Mouse (Mus musculus): ENCODE measurements at regions not wholly inside any gene's neighbourhood (a gene's known extent, or its start where the extent isn't known, plus 50 kb on each side); places are given as distances from the start of the nearest gene placed in this dataset.

DNA sequence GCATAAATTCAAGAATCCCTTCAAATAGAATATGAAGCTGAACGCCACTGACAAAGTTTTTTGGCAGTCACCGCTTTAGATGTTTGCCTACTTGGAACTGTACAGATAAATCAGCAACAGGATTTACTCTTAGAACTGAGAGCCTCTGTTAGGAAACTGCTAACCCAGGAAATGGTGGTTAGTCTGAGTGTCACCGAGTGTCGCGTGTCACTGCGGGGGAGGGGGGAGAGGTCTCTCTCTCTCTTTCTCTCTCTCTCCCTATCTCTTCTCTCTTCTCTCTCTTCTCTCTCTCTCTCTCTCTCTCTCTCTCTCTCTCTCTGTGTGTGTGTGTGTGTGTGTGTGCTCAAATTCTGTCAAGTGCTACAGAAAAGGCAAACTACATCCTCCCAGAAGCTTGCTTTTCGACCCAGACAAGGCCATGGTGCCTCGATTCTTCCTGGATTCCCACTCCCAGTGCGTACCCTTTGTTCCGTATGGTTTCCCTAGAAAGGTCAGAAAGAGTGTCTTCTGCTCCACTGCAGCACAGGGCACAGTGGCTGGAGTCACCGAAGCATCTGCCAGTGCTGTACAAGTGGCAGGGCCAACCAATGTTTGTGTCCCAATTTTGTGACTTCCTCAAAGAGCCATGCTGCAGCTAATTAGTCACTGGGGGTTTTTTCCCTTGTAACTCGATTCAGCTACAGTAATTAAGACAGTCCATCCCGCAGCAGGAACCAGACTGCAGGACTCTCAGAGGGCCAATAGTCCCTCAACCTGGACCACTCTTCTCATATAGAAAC is 87.0 kb downstream of the Cog6 start:
- no peaks in the 10 kb centered on the region for H3K27me3 ChIP-seq (ENCODE audit: control insufficient read depth, insufficient read depth, low read length)
- ATAC-seq (ENCODE audit: insufficient read depth) (no peak), DNase-seq (ENCODE audit: low read depth in 3 of 3, low spot score in 3 of 3) (no peak)
- H3K4me3 ChIP-seq (ENCODE audit: insufficient read depth in 1 of 2, low read depth in 2 of 2, low read length in 2 of 2), result no peak overlapping the region
- TF ChIP-seq EP300 (IDR thresholded peaks at IDR 0.05; ENCODE audit: low read depth) (no peak), CTCF (IDR thresholded peaks at IDR 0.05; ENCODE audit: low read depth) (no peak)
- H3K9ac ChIP-seq (replicated peaks), result no peak overlapping the region
- H3K9me3 ChIP-seq (ENCODE audit: control insufficient read depth, low read length), result no peaks in the 10 kb centered on the region
- H3K4me1 ChIP-seq (replicated peaks; ENCODE audit: control insufficient read depth in 2 of 2, insufficient read depth in 2 of 2, low read length in 1 of 2), result no peaks in the 10 kb centered on the region
- no peaks in the 10 kb centered on the region for H3K36me3 ChIP-seq (replicated peaks; ENCODE audit: control insufficient read depth, insufficient read depth, low read depth)
- no peak overlapping the region for H3K27ac ChIP-seq
- 25% methylated on average over 13 of the region's 13 CpGs for WGBS (ENCODE audit: insufficient replicate concordance)
- H3K4me2 ChIP-seq (ENCODE audit: low read depth), result no peak overlapping the region

DNA sequence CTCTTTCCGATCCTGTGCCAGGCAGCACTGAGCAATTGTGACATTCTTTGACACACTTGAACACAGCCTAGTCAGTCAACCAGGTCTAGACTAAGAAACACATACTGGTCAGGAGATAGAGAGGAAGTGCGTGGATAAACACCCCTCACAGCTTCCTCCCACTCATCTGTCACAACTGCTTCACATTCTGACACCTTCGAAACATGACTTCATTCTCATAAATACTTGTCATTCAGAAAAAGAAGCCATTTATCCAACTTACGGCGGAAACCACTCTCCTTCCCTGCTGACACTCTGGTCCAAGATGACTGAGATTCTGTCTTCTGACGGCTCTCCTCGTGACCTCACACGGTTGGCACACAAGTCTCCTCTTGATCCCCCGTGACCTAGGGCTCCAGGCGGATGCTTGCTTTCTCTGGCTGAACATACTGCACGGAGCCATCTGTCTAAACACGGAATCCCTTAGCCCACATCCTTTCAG is 89.6 kb downstream of the Cog6 start:
- TF ChIP-seq CTCF (IDR thresholded peaks at IDR 0.05; ENCODE audit: low read depth), result no peak
- no peak for TF ChIP-seq EP300 (IDR thresholded peaks at IDR 0.05; ENCODE audit: low read depth)
- Histone ChIP-seq H3K9ac (replicated peaks) (no peak overlapping the region), H3K9me3 (ENCODE audit: control insufficient read depth, low read length) (no peaks in the 10 kb centered on the region), H3K27ac (no peak overlapping the region), H3K4me3 (ENCODE audit: insufficient read depth in 1 of 2, low read depth in 2 of 2, low read length in 2 of 2) (no peak overlapping the region), H3K36me3 (replicated peaks; ENCODE audit: control insufficient read depth, insufficient read depth, low read depth) (no peaks in the 10 kb centered on the region), H3K4me2 (ENCODE audit: low read depth) (no peak overlapping the region), H3K4me1 (replicated peaks; ENCODE audit: control insufficient read depth in 2 of 2, insufficient read depth in 2 of 2, low read length in 1 of 2) (no peaks in the 10 kb centered on the region), H3K27me3 (ENCODE audit: control insufficient read depth, insufficient read depth, low read length) (no peaks in the 10 kb centered on the region)
- no peak for ATAC-seq (ENCODE audit: insufficient read depth)
- DNase-seq (ENCODE audit: low read depth in 3 of 3, low spot score in 3 of 3), result no peak
- 50% methylated on average over 12 of the region's 12 CpGs for WGBS (ENCODE audit: insufficient replicate concordance)

DNA sequence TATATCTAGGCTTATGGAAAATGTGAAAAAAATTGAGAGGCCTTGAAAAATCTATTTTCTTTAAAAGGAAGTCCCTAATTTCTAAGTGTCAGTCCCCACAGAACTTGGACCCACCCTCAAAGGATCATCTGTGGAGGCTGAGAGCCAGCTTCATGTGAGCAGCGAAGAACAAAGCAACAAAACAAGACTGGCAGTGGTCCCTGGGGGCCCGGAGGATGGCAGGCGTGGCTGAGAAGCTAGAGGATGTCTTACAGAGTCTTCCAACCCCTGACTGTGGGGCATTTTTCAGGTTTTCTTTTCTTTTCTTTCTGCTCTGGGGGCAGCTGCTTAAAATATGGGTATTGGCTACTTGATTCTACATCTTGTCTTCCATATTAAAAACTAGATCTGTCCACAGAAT is 90.5 kb downstream of the Cog6 start:
- Histone ChIP-seq H3K36me3 (replicated peaks; ENCODE audit: control insufficient read depth, insufficient read depth, low read depth) (no peaks in the 10 kb centered on the region), H3K27me3 (ENCODE audit: control insufficient read depth, insufficient read depth, low read length) (no peaks in the 10 kb centered on the region), H3K4me3 (ENCODE audit: insufficient read depth in 1 of 2, low read depth in 2 of 2, low read length in 2 of 2) (no peak overlapping the region), H3K4me1 (replicated peaks; ENCODE audit: control insufficient read depth in 2 of 2, insufficient read depth in 2 of 2, low read length in 1 of 2) (no peaks in the 10 kb centered on the region), H3K4me2 (ENCODE audit: low read depth) (no peak overlapping the region), H3K27ac (no peak overlapping the region), H3K9me3 (ENCODE audit: control insufficient read depth, low read length) (no peaks in the 10 kb centered on the region), H3K9ac (replicated peaks) (no peak overlapping the region)
- TF ChIP-seq CTCF (IDR thresholded peaks at IDR 0.05; ENCODE audit: low read depth) (no peak), EP300 (IDR thresholded peaks at IDR 0.05; ENCODE audit: low read depth) (no peak)
- DNase-seq (ENCODE audit: low read depth in 3 of 3, low spot score in 3 of 3), result no peak
- ATAC-seq (ENCODE audit: insufficient read depth), result no peak
- WGBS (ENCODE audit: insufficient replicate concordance), result 72% methylated on average over 3 of the region's 3 CpGs

DNA sequence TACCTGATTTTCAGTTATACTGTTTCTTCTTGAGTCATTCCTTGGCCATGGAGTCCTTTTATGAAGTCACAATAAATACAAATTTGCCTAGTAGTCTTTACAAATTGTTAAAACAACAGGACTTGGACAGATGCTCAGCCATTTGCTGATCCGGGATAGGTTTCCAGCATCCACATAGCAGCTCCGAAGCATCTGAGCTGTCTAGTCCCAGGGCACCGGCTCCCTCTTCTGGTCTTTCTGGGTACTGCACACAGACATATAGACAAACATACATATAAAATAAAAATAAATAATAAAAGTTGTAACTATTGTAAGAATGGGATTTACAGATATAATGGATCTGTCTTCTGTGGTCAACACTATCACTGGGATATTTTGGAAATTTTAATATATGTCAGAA is 91.8 kb downstream of the Cog6 start:
- H3K27ac ChIP-seq, result no peak overlapping the region
- H3K36me3 ChIP-seq (replicated peaks; ENCODE audit: control insufficient read depth, insufficient read depth, low read depth), result no peaks in the 10 kb centered on the region
- TF ChIP-seq CTCF (IDR thresholded peaks at IDR 0.05; ENCODE audit: low read depth) (peak; percentile 68), EP300 (IDR thresholded peaks at IDR 0.05; ENCODE audit: low read depth) (no peak)
- WGBS (ENCODE audit: insufficient replicate concordance), result 51% methylated on average over 3 of the region's 3 CpGs
- ATAC-seq (ENCODE audit: insufficient read depth) (no peak), DNase-seq (ENCODE audit: low read depth in 3 of 3, low spot score in 3 of 3) (peak in 1 of 3 experiments; percentile 3)
- H3K4me1 ChIP-seq (replicated peaks; ENCODE audit: control insufficient read depth in 2 of 2, insufficient read depth in 2 of 2, low read length in 1 of 2), result no peaks in the 10 kb centered on the region
- no peak overlapping the region for H3K4me2 ChIP-seq (ENCODE audit: low read depth)
- H3K9ac ChIP-seq (replicated peaks), result no peak overlapping the region
- no peaks in the 10 kb centered on the region for H3K9me3 ChIP-seq (ENCODE audit: control insufficient read depth, low read length)
- H3K4me3 ChIP-seq (ENCODE audit: insufficient read depth in 1 of 2, low read depth in 2 of 2, low read length in 2 of 2), result no peak overlapping the region
- no peaks in the 10 kb centered on the region for H3K27me3 ChIP-seq (ENCODE audit: control insufficient read depth, insufficient read depth, low read length)

DNA sequence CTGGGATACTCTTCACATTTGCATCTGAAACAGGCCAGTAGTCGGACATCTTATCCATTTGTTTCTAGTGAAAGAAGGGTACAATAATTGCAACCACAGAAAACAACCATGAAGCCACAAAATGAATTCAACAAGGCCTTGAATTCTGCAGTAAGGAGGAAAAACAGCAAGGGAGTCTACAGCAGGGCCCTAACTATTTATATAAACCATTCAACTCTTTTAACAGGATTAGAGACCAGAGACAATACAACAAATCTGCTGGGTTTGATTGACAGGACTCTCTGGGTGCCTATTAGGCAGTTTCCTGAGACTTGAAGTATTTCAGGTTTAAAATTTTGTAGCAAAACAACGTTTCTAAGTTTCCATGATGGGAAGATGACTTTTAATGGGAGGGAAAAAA is 92.4 kb downstream of the Cog6 start:
- Histone ChIP-seq H3K9me3 (ENCODE audit: control insufficient read depth, low read length) (no peaks in the 10 kb centered on the region), H3K9ac (replicated peaks) (no peak overlapping the region), H3K36me3 (replicated peaks; ENCODE audit: control insufficient read depth, insufficient read depth, low read depth) (no peaks in the 10 kb centered on the region), H3K4me1 (replicated peaks; ENCODE audit: control insufficient read depth in 2 of 2, insufficient read depth in 2 of 2, low read length in 1 of 2) (no peaks in the 10 kb centered on the region), H3K27ac (no peak overlapping the region), H3K4me3 (ENCODE audit: insufficient read depth in 1 of 2, low read depth in 2 of 2, low read length in 2 of 2) (no peak overlapping the region), H3K27me3 (ENCODE audit: control insufficient read depth, insufficient read depth, low read length) (no peaks in the 10 kb centered on the region), H3K4me2 (ENCODE audit: low read depth) (no peak overlapping the region)
- 33% methylated on average over 2 of the region's 2 CpGs for WGBS (ENCODE audit: insufficient replicate concordance)
- ATAC-seq (ENCODE audit: insufficient read depth) (no peak), DNase-seq (ENCODE audit: low read depth in 3 of 3, low spot score in 3 of 3) (no peak)
- TF ChIP-seq CTCF (IDR thresholded peaks at IDR 0.05; ENCODE audit: low read depth), result no peak
- no peak for TF ChIP-seq EP300 (IDR thresholded peaks at IDR 0.05; ENCODE audit: low read depth)
